Mouse (Mus musculus): Measurements from ENCODE around the gene G430095P16Rik.
A peak's percentile ranks its signal among the peaks of the same experiment; 100 is the strongest.

Gene G430095P16Rik

GRCm38 (mm10) chr8:84722850-84723570 lies at the start of gene G430095P16Rik:
TSS of gene G430095P16Rik (plus strand) at chr8:84723007.
- DNase-seq: peak in 1 of 2 experiments; percentile 44

- DNase-seq: no peak
Observed at GRCm38 (mm10) chr8:84677305-84677704, 45.5 kb upstream of the G430095P16Rik start.

GRCm38 (mm10) chr8:84681476-84681875 lies 41.3 kb upstream of the G430095P16Rik start:
- DNase-seq: no peak

GRCm38 (mm10) chr8:84682257-84682656 lies 40.5 kb upstream of the G430095P16Rik start:
- no peak for DNase-seq

GRCm38 (mm10) chr8:84684537-84684936 lies 38.3 kb upstream of the G430095P16Rik start:
- DNase-seq: no peak

- DNase-seq: peak in 1 of 2 experiments; percentile 11
Observed at GRCm38 (mm10) chr8:84686191-84687002, 36.4 kb upstream of the G430095P16Rik start, which contains the start of gene Trmt1. TSS of gene Trmt1 (plus strand) at chr8:84686307.

- DNase-seq: peak; percentile 19 to 29
Observed at GRCm38 (mm10) chr8:84687003-84687704, 35.7 kb upstream of the G430095P16Rik start.

- peak; percentile 76 to 77 for DNase-seq
Observed at GRCm38 (mm10) chr8:84687705-84688100, 35.1 kb upstream of the G430095P16Rik start, which contains the start of gene Nacc1. TSS of gene Nacc1 (minus strand) at chr8:84687862.

- DNase-seq: peak; percentile 65 to 81
Observed at GRCm38 (mm10) chr8:84689091-84689915, 33.5 kb upstream of the G430095P16Rik start.

GRCm38 (mm10) chr8:84693332-84693731 lies 29.5 kb upstream of the G430095P16Rik start:
- no peak for DNase-seq

- no peak for DNase-seq
Observed at GRCm38 (mm10) chr8:84695140-84695539, 27.7 kb upstream of the G430095P16Rik start.

- no peak for DNase-seq
Observed at GRCm38 (mm10) chr8:84697166-84698130, 25.4 kb upstream of the G430095P16Rik start.

- no peak for DNase-seq
Observed at GRCm38 (mm10) chr8:84698288-84698687, 24.5 kb upstream of the G430095P16Rik start.

GRCm38 (mm10) chr8:84698929-84699401 lies 23.8 kb upstream of the G430095P16Rik start:
- DNase-seq: peak; percentile 22 to 34

- peak; percentile 73 to 78 for DNase-seq
Observed at GRCm38 (mm10) chr8:84699861-84700322, 22.9 kb upstream of the G430095P16Rik start.

GRCm38 (mm10) chr8:84700526-84700925 lies 22.3 kb upstream of the G430095P16Rik start:
- DNase-seq: no peak

- peak; percentile 27 to 44 for DNase-seq
Observed at GRCm38 (mm10) chr8:84700941-84701911, 21.6 kb upstream of the G430095P16Rik start, which contains the start of gene Lyl1. TSS of gene Lyl1 (plus strand) at chr8:84701457.

- DNase-seq: no peak
Observed at GRCm38 (mm10) chr8:84702561-84702960, 20.2 kb upstream of the G430095P16Rik start.

- DNase-seq: no peak
Observed at GRCm38 (mm10) chr8:84702963-84703465, 19.8 kb upstream of the G430095P16Rik start.
